Mouse (Mus musculus): Measurements from ENCODE around the gene Aagab. TPM values are rescaled to one million over a fixed set of nuclear protein-coding genes. Genes with fewer than 3 reads are reported as not detected.

Aagab gene
- total RNA-seq, 4 experiments from 2014 or later = 32.4 to 41.5 (median 36.8) TPM

- no peak for DNase-seq
Measured at GRCm38 (mm10) chr9:63677621-63678020, 75.2 kb downstream of the Aagab start.

- DNase-seq = no peak
Measured at GRCm38 (mm10) chr9:63678076-63678475, 75.6 kb downstream of the Aagab start.

- DNase-seq = no peak
Measured at GRCm38 (mm10) chr9:63682301-63682700, 79.8 kb downstream of the Aagab start.

DNA sequence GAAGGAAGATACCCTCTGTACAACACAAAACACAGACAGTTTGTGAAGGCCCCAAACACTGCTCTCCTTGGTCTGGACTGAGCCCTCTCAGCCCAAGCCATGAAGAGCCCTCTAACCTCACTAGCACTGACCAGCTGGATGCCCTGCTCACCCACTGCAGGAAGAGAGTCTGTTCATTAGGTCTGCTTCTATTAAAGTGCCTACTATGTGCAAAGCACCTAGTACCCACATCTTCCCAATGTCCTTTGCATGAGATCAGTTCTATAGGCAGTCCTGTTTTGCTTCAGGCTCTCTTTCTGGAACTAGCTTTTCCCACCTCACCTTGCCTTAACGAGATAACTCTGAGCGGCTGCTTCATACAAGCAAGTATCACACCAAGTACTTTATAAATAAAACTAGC lies 80.5 kb downstream of the Aagab start:
- no peak for DNase-seq

GRCm38 (mm10) chr9:63684277-63684676 lies 81.8 kb downstream of the Aagab start:
- DNase-seq = no peak

GRCm38 (mm10) chr9:63685352-63685751 lies 82.9 kb downstream of the Aagab start:
- no peak for DNase-seq

DNA sequence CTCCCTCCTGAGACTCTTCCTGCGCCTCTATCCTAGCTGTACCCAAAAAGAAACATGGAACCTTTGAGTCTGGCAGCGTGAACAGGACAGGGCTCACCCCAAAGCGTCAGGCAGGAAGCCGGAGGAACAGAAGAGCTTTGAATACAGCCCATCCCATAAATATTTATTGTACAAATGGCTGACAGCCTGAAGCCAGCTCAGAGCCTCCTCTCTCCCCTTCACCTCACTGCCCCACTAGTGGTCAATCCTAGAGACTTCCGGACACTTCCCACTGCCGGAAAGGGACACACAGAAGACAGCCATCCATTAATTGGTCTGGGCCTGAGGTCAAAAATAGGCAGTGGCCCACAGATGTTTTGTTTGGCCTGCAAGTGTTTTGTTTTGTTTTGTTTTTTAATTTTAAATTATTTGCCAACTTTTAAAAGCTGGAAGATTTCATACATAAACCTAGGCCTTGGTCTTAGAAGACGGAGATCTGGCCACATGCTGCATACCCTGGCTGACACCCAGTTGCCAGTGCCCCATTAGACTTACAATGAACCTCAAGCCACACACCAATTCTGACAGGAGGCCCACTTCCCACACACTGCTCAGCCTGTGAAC lies 85.1 kb downstream of the Aagab start:
- DNase-seq = no peak

- DNase-seq = no peak
Measured at GRCm38 (mm10) chr9:63690511-63690910, 88.1 kb downstream of the Aagab start.

DNA sequence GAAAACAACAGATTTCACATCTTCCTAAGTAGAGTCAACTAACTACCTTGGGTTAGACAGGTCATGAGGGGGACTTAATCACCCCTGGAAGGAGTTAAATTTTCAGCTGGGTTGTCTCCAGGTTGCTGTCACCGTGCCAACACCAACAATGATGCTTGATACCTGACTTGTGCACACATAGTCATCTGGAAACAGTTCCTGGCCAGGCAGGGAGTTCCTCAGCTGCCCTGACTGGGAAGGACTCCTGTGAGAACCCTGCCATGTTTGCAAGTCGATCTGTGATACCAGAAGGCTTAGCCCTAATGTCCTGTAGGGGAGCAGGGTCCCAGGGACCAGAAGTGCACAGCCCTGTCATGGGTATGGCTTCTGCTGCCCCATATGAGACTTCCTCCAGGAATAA lies 89.5 kb downstream of the Aagab start:
- no peak for DNase-seq

Other genes with a start within 250 kb of the Aagab start
- gene Map2k5, start 224.8 kb upstream of the Aagab start, total RNA-seq (2022) = 10 to 100 TPM; 28.8 to 32.4 (median 30.3) TPM
- gene 2300009A05Rik, start 203.4 kb upstream of the Aagab start, total RNA-seq (2022) = 10 to 100 TPM; 32.9 to 63.3 (median 38.6) TPM
- under 1 TPM; 0.07 to 0.12 (median 0.10) TPM for gene Iqch, start 167 bp upstream of the Aagab start, total RNA-seq (2022)
- gene Smad3, start 155.3 kb downstream of the Aagab start, total RNA-seq (2022) = 10 to 100 TPM; 27.0 to 49.6 (median 37.1) TPM

Data from adrenal gland, adult 8-10 months (tissue).